Mouse (Mus musculus) hindbrain, embryonic 14.5 days (tissue): ENCODE results near the gene Sipa1. TPM values are rescaled to one million over a fixed set of nuclear protein-coding genes. Genes with fewer than 3 reads are reported as not detected.

Experiments
- ATAC-seq: fragments of 200-750 bp; cut with Nextera tagmentation; 2 replicates; pipeline ENCODE4 v1.8.0; 2017; ENCODE audit warnings: moderate number of reproducible peaks, mild to moderate bottlenecking, moderate TSS enrichment, moderate library complexity; ENCODE audit not compliant: low FRiP score
- DNase-seq: peaks from one replicate; pipeline ENCODE4 v3.0.0-alpha.2; 2015; ENCODE audit warnings: low spot score
- H3K27ac ChIP-seq: fragments of 300-500 bp; sonication (generic); 2 replicates; pipeline ENCODE4 v1.5.1; 2014; ENCODE audit warnings: mild to moderate bottlenecking, moderate library complexity
- H3K27me3 ChIP-seq: fragments of 300-500 bp; sonication (generic); 2 replicates; pipeline ENCODE4 v1.6.1; 2014; ENCODE audit warnings: mild to moderate bottlenecking, low read length, mixed read lengths; ENCODE audit not compliant: control insufficient read depth, insufficient read depth
- H3K36me3 ChIP-seq: fragments of 300-500 bp; sonication (generic); replicated peaks from 2 replicates; pipeline ENCODE4 v1.6.1; 2014; ENCODE audit not compliant: control insufficient read depth, insufficient read depth
- H3K4me1 ChIP-seq: fragments of 300-500 bp; sonication (generic); replicated peaks from 2 replicates; pipeline ENCODE4 v1.6.1; 2014; ENCODE audit warnings: antibody characterized with exemption, low read length, mixed read lengths; ENCODE audit not compliant: control insufficient read depth, insufficient read depth
- H3K4me2 ChIP-seq: fragments of 300-500 bp; sonication (generic); replicated peaks from 2 replicates; pipeline ENCODE4 v1.6.1; 2014; ENCODE audit warnings: mild to moderate bottlenecking, moderate library complexity
- H3K4me3 ChIP-seq: fragments of 300-500 bp; sonication (generic); replicated peaks from 2 replicates; pipeline ENCODE4 v1.5.1; 2014; ENCODE audit warnings: mild to moderate bottlenecking, low read length
- H3K9ac ChIP-seq: fragments of 300-500 bp; sonication (generic); 2 replicates; pipeline ENCODE4 v1.6.1; 2014
- H3K9me3 ChIP-seq: fragments of 300-500 bp; sonication (generic); 2 replicates; pipeline ENCODE4 v1.6.1; 2016; ENCODE audit warnings: low read length; ENCODE audit not compliant: control insufficient read depth
- WGBS: fragments of 180-500 bp; shearing (Covaris S2); extraction: QIAGEN DNeasy Blood & Tissue Kit; methylation state at CpG from one replicate; pipeline ENCODE4 v1.1.7; 2014; 5-methylcytosine and 5-hydroxymethylcytosine counted together
- polyA plus RNA-seq: library from polyadenylated mRNA; unstranded; fragments of >200 nt; fragmentation: Nextera tagmentation; extraction: Ambion mirVana; gene quantifications from 2 replicates; pipeline ENCODE4 v1.2.1, GENCODE M21; 2014

Gene Sipa1
- polyA plus RNA-seq, 1 experiment from 2014 or later: 16.2 TPM

- no peaks in the 10 kb centered on the region for H3K27me3 ChIP-seq
- peak overlapping the region; percentile 90; the same call in 1 of the 2 replicates for H3K27ac ChIP-seq
- H3K4me2 ChIP-seq: peak overlapping the region; percentile 95
- H3K4me1 ChIP-seq: peaks cover 17% of the 10 kb centered on the region
- no peak for ATAC-seq
- H3K9me3 ChIP-seq: no peaks in the 10 kb centered on the region
- peak overlapping the region; percentile 92 for H3K4me3 ChIP-seq
- no peak for DNase-seq
- peaks cover 48% of the 10 kb centered on the region for H3K36me3 ChIP-seq
- peak overlapping the region; percentile 86 for H3K9ac ChIP-seq
- WGBS: 91% methylated on average over 18 of the region's 18 CpGs
These were observed 25.0 kb downstream of the Sipa1 start for GRCm38 (mm10) chr19:5638416-5639005.

DNA sequence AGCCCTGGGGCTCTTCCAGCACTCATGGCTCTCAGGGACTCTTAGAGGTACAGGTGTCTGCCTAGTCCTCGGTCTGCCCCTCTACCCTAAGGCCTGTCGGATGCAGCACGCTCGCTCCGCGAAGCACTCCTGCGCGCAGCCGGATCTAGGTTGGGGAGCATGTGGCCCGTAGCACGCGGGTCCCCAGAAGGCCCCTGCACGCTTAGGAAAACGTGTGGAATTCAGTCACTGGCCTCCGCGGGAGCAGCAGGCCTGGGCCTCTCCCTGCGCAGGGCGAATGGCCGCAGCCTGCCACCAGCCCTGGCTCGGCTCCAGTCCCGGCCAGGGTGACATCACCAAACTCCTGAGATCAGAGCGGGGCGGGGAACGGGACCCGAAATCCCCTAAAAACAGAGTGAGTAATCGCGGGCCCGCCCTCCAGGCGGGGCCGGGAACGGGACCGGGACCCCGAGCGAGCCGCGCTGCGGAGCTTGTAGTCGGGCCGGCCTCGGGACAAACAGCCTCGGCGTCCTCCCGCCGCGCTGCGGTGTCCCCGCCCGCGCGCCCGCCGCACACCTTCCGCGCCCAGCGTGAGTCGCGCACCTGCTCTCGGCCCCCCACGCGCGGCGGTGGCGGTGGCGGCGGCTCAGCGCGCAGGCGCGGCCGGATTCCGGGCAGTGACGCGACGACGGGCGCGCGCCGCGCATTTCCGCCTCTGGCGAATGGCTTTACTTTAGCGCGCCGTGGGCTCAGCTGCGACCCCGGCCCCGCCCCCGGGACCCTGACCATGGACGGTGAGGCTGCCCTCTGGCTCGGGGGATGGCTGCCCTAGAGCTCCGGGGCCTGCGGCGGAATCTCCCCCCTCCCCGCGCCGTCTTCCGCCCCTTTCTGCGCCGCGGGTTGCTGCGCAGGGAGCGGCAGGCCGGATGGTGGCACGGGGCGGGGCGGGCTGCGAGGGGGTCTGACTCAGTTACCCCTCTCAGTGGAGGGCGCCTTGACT, 26.1 kb downstream of the Sipa1 start, which contains the start of gene Rela:
Rela (plus strand) TSS at position 415 of the 979 bp plus-strand sequence.
- ATAC-seq (peak; percentile 85), DNase-seq (peak; percentile 89)
- H3K27ac ChIP-seq: peak within 1 kb of the TSS; percentile 90
- H3K4me2 ChIP-seq: peak within 1 kb of the TSS; percentile 95
- H3K4me1 ChIP-seq: peaks cover 17% of the 10 kb centered on the region
- under 1% methylated on average over 105 of the region's 109 CpGs for WGBS
- no peaks in the 10 kb centered on the region for H3K27me3 ChIP-seq
- H3K4me3 ChIP-seq: peak within 1 kb of the TSS; percentile 92
- no peaks in the 10 kb centered on the region for H3K9me3 ChIP-seq
- peaks cover 37% of the 10 kb centered on the region for H3K36me3 ChIP-seq
- H3K9ac ChIP-seq: peak within 1 kb of the TSS; percentile 86

- WGBS: 39% methylated on average over 12 of the region's 12 CpGs
- H3K4me1 ChIP-seq: peaks cover 17% of the 10 kb centered on the region
- H3K9me3 ChIP-seq: no peaks in the 10 kb centered on the region
- peak overlapping the region; percentile 95 for H3K4me2 ChIP-seq
- ATAC-seq (no peak), DNase-seq (no peak)
- peak overlapping the region; percentile 90 for H3K27ac ChIP-seq
- peak overlapping the region; percentile 92 for H3K4me3 ChIP-seq
- H3K9ac ChIP-seq: peak overlapping the region; percentile 86
- peaks cover 29% of the 10 kb centered on the region for H3K36me3 ChIP-seq
- no peaks in the 10 kb centered on the region for H3K27me3 ChIP-seq
These were observed 26.9 kb downstream of the Sipa1 start for GRCm38 (mm10) chr19:5636571-5637041.

DNA sequence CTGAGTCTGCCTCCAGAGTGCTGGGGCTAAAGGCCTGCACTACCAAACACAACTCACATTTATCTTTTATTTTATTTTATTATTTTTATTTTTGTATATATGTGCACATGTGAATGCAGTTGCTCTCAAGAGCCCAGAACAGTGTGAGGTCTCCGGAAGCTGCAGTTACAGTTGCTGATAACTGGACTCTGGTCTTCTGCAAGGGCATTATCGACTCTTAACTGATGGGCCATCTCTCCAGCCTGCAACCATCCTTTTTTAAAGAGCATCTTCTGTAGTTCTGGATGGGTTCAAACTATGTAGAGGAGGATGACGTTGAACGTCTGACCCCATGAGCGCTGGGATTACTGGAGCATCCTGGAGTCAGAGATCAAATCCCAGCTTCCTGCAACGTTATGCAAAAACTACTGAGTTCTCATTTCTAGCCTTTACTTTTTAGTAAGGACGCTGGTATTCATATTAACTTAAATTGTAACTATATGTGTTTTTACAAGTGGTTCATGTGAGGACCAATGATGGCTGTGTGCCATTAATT, 27.4 kb downstream of the Sipa1 start:
- peak overlapping the region; percentile 86; the same call in 1 of the 2 replicates for H3K9ac ChIP-seq
- H3K4me1 ChIP-seq: peaks cover 17% of the 10 kb centered on the region
- no peak overlapping the region for H3K4me2 ChIP-seq
- no peak overlapping the region for H3K4me3 ChIP-seq
- no peak for DNase-seq
- ATAC-seq: no peak
- no peaks in the 10 kb centered on the region for H3K27me3 ChIP-seq
- no peaks in the 10 kb centered on the region for H3K9me3 ChIP-seq
- H3K36me3 ChIP-seq: peaks cover 24% of the 10 kb centered on the region
- 84% methylated on average over 7 of the region's 7 CpGs for WGBS
- H3K27ac ChIP-seq: no peak overlapping the region; the same call in 1 of the 2 replicates

GRCm38 (mm10) chr19:5632120-5632519, 31.4 kb downstream of the Sipa1 start:
- H3K27ac ChIP-seq: no peak overlapping the region
- H3K9ac ChIP-seq: no peak overlapping the region
- H3K4me2 ChIP-seq: no peak overlapping the region
- no peak for ATAC-seq
- no peaks in the 10 kb centered on the region for H3K36me3 ChIP-seq
- no peaks in the 10 kb centered on the region for H3K27me3 ChIP-seq
- no peak overlapping the region for H3K4me3 ChIP-seq
- no peaks in the 10 kb centered on the region for H3K9me3 ChIP-seq
- peaks cover 7% of the 10 kb centered on the region for H3K4me1 ChIP-seq
- no peak for DNase-seq
- WGBS: 79% methylated on average over 9 of the region's 9 CpGs

GRCm38 (mm10) chr19:5629907-5630306, 33.6 kb downstream of the Sipa1 start:
- Histone ChIP-seq H3K4me3 (no peak overlapping the region), H3K4me2 (no peak overlapping the region)
- ATAC-seq: no peak

GRCm38 (mm10) chr19:5625311-5625710, 38.2 kb downstream of the Sipa1 start:
- 87% methylated on average over 8 of the region's 8 CpGs for WGBS
- no peaks in the 10 kb centered on the region for H3K27me3 ChIP-seq
- H3K4me3 ChIP-seq: no peak overlapping the region
- no peak overlapping the region for H3K4me2 ChIP-seq
- no peaks in the 10 kb centered on the region for H3K4me1 ChIP-seq
- no peaks in the 10 kb centered on the region for H3K9me3 ChIP-seq
- no peaks in the 10 kb centered on the region for H3K36me3 ChIP-seq
- H3K9ac ChIP-seq: no peak overlapping the region
- ATAC-seq (no peak), DNase-seq (no peak)
- no peak overlapping the region for H3K27ac ChIP-seq

More at GRCm38 (mm10) chr19:5629907-5630306, 33.6 kb downstream of the Sipa1 start:
- no peaks in the 10 kb centered on the region for H3K27me3 ChIP-seq
- no peaks in the 10 kb centered on the region for H3K36me3 ChIP-seq
- no peak overlapping the region for H3K27ac ChIP-seq
- DNase-seq: no peak
- H3K9me3 ChIP-seq: no peaks in the 10 kb centered on the region
- H3K4me1 ChIP-seq: no peaks in the 10 kb centered on the region
- no peak overlapping the region for H3K9ac ChIP-seq

DNA sequence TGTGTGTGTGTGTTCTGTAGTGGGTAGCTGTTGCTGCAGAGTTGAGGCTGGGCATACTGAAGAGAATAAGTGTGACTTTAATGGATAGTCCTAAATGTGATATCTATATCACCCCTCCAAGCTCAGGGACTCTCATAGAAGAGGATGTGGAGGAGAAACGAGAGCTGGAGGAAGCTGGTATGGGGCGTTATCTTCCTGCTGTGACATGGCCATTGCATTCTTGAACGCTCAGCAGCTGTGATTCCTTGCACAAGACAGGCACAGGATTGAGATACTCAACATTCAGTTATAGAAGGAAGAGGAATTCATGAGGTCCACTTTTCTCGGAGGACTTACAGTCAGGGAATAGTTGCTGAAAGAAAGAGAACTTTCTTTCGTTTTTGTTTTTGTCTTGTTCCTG, 41.6 kb downstream of the Sipa1 start:
- WGBS: 87% methylated on average over 5 of the region's 5 CpGs
- no peak overlapping the region for H3K27ac ChIP-seq
- no peak overlapping the region for H3K9ac ChIP-seq
- ATAC-seq (no peak), DNase-seq (no peak)
- no peaks in the 10 kb centered on the region for H3K36me3 ChIP-seq
- H3K4me2 ChIP-seq: no peak overlapping the region
- no peaks in the 10 kb centered on the region for H3K4me1 ChIP-seq
- no peaks in the 10 kb centered on the region for H3K9me3 ChIP-seq
- H3K27me3 ChIP-seq: 0 out of 2 replicates have a peak, but pooled peaks cover 1% of the 10 kb centered on the region
- H3K4me3 ChIP-seq: no peak overlapping the region

GRCm38 (mm10) chr19:5620007-5620406, 43.5 kb downstream of the Sipa1 start:
- Histone ChIP-seq H3K4me2 (no peak overlapping the region), H3K27me3 (0 out of 2 replicates have a peak, but pooled peaks cover 4% of the 10 kb centered on the region), H3K4me3 (no peak overlapping the region), H3K4me1 (no peaks in the 10 kb centered on the region), H3K9ac (no peak overlapping the region), H3K36me3 (no peaks in the 10 kb centered on the region), H3K27ac (no peak overlapping the region), H3K9me3 (no peaks in the 10 kb centered on the region)
- DNase-seq: no peak
- ATAC-seq: no peak
- 89% methylated on average over 4 of the region's 4 CpGs for WGBS
